Mouse (Mus musculus) ES-E14 (cell line): ENCODE measurements around the gene P3h2.

ENCODE experiments used
- CHD2 ChIP-seq: IDR thresholded peaks from 2 replicates; pipeline ENCODE4 v1.6.1; 2014; ENCODE audit warnings: mild to moderate bottlenecking, low read depth, low read length, inconsistent platforms
- ZC3H11A ChIP-seq: IDR thresholded peaks from 2 replicates; pipeline ENCODE4 v1.6.1; 2012; ENCODE audit warnings: low read depth, mild to moderate bottlenecking, inconsistent platforms, low read length, borderline replicate concordance
- ZNF384 ChIP-seq: IDR thresholded peaks from 2 replicates; pipeline ENCODE4 v1.6.1; 2012; ENCODE audit warnings: low read depth, low read length, inconsistent platforms

- TF ChIP-seq ZNF384, result no peak
- TF ChIP-seq CHD2, result no peak
- TF ChIP-seq ZC3H11A, result no peak
Measured at GRCm38 (mm10) chr16:26023352-26023751, 82.2 kb downstream of the P3h2 start.
